Mouse (Mus musculus) frontal cortex, postnatal 25 days (tissue): ENCODE results near the gene Gm49391.
"Not testable (repeated sequence)": the region's sequence is repeated elsewhere in the genome, so short reads cannot be mapped to it uniquely, and the experiment has no call there.

ENCODE experiments used
- DNase-seq, 2 experiments: peaks; one replicate each; pipeline ENCODE4 v3.0.0; 2022; ENCODE audit warnings: low spot score in 2 of 2

Gm49391 gene

GRCm38 (mm10) chr13:60936500-60936901, at the start of gene Gm49391, which contains the start of gene Ctla2a:
TSS of gene Gm49391 (minus strand) at chr13:60936571.
TSS of gene Ctla2a (minus strand) at chr13:60936625.
- DNase-seq = no peak

DNA sequence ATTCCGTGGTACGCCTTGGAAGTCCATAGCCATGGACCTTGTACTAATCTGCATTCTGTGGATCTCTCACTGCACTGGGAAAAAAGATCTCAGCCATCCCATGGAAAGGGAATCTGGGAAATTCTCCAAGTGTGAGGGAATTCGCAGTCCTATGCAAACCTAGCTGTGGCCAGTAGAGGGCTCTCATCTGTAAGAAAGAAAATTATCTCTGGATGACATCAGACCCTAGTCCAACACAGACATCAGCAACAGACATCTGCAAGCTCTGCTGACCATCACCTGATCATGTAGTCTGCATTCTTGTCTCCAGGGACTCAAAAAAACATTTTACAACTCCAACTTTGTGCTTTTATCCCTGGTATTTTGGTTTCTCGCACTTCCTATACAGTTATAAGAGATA, 35.9 kb upstream of the Gm49391 start:
- DNase-seq = not testable (repeated sequence)

- DNase-seq = not testable (repeated sequence)
Measured at GRCm38 (mm10) chr13:60963985-60964384, 27.6 kb upstream of the Gm49391 start.

DNA sequence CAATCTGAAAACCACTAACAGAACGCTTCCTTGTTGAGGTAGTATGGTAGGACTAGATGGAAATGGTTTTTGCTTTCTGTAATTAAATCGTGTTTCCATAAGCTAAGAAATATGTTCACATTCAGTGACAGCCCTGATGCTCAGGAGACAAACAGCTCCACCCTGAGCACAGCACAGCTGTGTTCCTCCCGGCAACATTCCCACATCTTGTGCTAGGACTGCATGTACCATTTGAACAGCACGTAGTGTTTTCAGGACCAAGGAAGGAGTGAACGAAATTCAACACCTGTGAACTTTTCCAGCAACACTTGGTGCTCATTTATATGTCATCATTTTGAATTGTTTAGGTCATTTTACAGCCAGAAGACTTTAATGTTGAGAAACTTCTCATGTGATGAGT, 25.3 kb upstream of the Gm49391 start:
- no peak for DNase-seq

DNA sequence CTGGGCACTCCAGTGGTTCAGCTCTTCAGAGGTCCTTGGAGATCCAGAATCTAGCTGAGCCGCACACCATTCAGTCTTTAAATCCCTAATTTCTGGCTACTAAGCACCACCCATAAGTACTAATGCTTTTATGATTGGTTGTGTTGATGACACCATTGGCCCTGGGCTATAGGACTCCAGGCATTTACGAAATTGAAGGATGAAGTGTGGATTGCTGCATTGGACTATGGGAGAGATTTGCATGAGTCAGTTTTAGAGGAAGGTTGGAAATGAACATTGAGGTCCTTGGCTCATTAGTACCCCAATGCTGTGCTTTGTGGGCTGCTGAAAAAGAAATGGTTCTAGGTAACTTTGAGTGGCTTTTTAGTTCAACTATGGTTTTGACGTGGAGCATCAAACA, 5.5 kb upstream of the Gm49391 start, which contains the start of gene Tpbpa:
Gene Tpbpa, minus strand, starts transcription at position 101 of the 400 bp plus-strand sequence.
- not testable (repeated sequence) for DNase-seq

GRCm38 (mm10) chr13:60935490-60935889, 881 bp downstream of the Gm49391 start, which contains the start of gene Gm49393:
TSS of gene Gm49393 (minus strand) at chr13:60935590.
- not testable (repeated sequence) for DNase-seq

- not testable (repeated sequence) for DNase-seq
Measured at GRCm38 (mm10) chr13:60904780-60905179, 31.6 kb downstream of the Gm49391 start, which contains the start of gene Tpbpb. TSS of gene Tpbpb (minus strand) at chr13:60904880.

DNA sequence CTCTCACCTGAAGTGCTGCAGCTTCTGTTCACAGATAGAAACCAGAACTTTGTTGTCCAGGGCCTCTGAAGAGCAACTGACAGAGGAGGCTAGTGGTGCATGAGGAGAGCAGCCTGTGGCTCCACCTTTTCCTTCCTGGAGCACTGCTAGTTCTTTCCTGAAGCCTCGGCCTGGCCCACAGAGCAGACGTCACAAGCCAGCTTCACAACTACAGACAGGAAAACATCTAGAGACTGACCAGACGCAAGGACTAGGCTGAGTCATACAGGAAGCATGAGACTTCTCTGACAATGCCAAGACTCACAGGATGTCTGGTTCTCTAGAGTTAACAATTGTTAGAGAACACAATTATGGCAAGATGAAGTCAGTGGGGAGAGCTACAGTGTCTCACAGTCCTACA, 39.0 kb downstream of the Gm49391 start, which contains the start of gene Ctla2b:
Gene Ctla2b, minus strand, starts transcription at position 120 of the 400 bp plus-strand sequence.
- no peak for DNase-seq

DNA sequence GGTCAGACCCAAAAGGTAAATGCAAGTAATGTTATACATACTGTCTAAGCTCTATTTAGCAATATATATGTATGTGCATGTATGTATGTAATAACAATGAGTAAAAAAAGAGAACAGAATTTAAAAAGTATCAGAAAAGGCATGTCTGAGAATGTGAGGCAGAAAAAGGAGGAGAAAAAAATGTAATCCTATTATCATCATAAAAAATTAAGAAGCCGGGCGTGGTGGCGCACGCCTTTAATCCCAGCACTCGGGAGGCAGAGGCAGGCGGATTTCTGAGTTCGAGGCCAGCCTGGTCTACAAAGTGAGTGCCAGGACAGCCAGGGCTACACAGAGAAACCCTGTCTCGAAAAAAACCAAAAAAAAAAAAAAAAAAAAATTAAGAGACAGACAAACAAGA, 39.6 kb downstream of the Gm49391 start, which contains the start of gene Gm49392:
Gene Gm49392, minus strand, starts transcription at position 101 of the 400 bp plus-strand sequence.
- not testable (repeated sequence) for DNase-seq

DNA sequence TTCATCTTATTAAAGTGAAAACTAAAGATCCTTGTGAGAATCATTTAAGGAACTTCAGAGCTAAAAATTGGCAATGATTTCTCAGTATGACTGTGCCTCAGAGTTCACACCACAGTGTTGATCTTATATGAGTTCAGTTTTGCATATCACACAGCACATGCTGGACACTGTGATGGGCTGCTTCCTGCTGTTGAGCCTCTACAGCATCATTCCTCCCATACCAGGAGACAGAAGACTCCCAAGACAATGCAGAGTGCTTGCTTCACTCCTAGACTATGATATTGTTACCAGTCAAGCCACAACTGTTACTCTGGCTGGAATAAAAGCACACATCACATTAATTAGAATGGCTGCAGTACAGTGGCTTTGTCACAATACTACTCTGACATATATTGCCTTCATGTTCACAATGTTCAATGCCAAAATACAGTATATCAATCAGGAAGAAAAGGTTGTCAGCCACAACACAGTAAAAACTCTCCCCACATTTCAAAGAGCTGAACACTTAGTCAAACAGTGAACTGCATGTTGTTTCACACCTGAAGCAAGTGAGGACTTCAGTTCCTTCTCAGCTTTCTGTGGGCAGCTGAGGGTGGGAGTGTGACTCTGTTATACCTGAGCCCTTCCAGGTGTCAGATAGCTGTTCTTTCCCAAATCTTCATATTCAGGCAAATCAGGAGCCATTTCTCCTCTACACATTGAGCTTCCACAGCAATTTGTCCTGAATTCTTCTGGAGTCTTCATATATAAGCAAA, 40.8 kb downstream of the Gm49391 start:
- DNase-seq = no peak

GRCm38 (mm10) chr13:60892301-60892700, 44.1 kb downstream of the Gm49391 start:
- DNase-seq = no peak

GRCm38 (mm10) chr13:60864281-60864680, 72.1 kb downstream of the Gm49391 start, which contains the start of gene 4930486L24Rik:
TSS of gene 4930486L24Rik (minus strand) at chr13:60864475.
- DNase-seq = no peak

DNA sequence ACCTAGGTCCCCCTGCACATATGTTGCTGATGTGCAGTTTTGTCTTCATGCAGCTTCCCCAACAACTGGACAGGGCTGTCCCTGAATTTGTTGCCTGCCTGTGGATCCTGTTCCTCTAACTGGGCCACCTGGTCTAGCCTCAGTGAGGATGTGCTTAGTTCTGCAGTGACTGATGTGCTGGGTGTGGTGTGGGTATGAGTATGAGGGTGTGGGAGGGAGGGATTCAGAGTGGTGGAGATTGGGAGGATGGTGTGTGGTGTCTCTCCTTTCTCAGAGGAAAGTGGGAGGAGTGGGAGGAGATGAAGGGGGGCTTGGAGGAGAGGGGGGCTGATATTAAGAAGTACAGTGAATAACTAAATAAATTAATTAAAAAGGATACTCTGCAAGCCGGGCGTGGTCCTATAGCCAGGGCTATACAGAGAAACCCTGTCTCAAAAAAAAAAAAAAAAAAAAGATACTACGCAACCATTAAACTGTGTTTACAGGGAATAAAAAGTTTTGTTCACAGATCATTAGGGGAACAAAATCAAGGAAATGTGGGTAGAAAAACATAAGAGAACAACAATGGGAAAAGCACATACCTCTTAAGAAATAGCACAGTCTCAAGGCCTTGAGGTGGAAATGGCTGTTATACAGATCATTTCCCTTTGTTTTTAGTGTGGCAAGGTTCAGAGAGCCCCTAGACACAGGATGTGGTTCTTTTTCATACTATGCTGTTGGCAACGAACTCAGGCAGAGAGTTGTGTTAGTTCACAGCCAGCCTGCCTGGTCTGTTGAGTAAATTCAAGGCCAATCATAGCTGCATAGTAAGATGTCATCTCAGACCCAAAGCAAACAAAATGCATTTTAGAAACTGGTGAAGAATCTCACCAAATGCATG, 87.9 kb downstream of the Gm49391 start:
- no peak for DNase-seq
